In genomic region chr10:67119291-67119690, GRCm38 (mm10) we compare ENCODE assay signal across 16 mouse cellular contexts. TPM values are rescaled to one million over a fixed set of nuclear protein-coding genes. Genes with fewer than 3 reads are reported as not detected.
A peak's percentile ranks its signal among the peaks of the same experiment; 100 is the strongest.
DNase-seq lines count a peak whose midpoint lies in the region; ATAC-seq and TF ChIP-seq lines count a peak whose summit lies in the region.
"Had no signal": no experiment of that assay in that cellular context is flagged by ENCODE, and none has a peak within 500 bp of the region (broad histone marks: within the 10 kb centered on the region; RNA-seq: fewer than 3 reads in every experiment).

No protein-coding gene starts in this region.

- H3K4me1 ChIP-seq in heart, postnatal 0 days (ENCODE audit: control insufficient read depth, insufficient read depth), result peaks cover 48% of the 10 kb centered on the region
- peaks cover 57% of the 10 kb centered on the region for H3K4me1 ChIP-seq in heart, embryonic 10.5 days
- peaks cover 24% of the 10 kb centered on the region for H3K4me1 ChIP-seq in midbrain, embryonic 14.5 days (ENCODE audit: control insufficient read depth, insufficient read depth, low read length)
- peaks cover 29% of the 10 kb centered on the region for H3K4me1 ChIP-seq in midbrain, embryonic 10.5 days
- peaks cover 2% of the 10 kb centered on the region; the same call in 1 of the 2 replicates for H3K4me1 ChIP-seq in hindbrain, postnatal 0 days (ENCODE audit: insufficient read depth, low read length)

- TF ChIP-seq EP300 in heart, postnatal 0 days (IDR thresholded peaks at IDR 0.05; ENCODE audit: low read depth), result no peak

- no peak for TF ChIP-seq CTCF in heart, postnatal 0 days (IDR thresholded peaks at IDR 0.05; ENCODE audit: low read depth)
- TF ChIP-seq CTCF in hindbrain, postnatal 0 days (IDR thresholded peaks at IDR 0.05; ENCODE audit: low read depth), result no peak

- ATAC-seq in heart, postnatal 0 days (ENCODE audit: insufficient read depth, low read depth), result no peak
- 0 out of 2 replicates have a peak, but pooled peaks have one; percentile 41 for ATAC-seq in midbrain, embryonic 14.5 days (ENCODE audit: low FRiP score, low TSS enrichment)
- peak; percentile 9 for ATAC-seq in inflammation-experienced regulatory T-cells, adult 6 months
- peak; percentile 62 for ATAC-seq in megakaryocyte-erythroid progenitor cell, adult 5-6 weeks (replicated peaks; ENCODE audit: low FRiP score, low TSS enrichment, poor library complexity, severe bottlenecking)
- ATAC-seq in hindbrain, postnatal 0 days, result no peak

- H3K4me2 ChIP-seq in heart, postnatal 0 days (ENCODE audit: low read depth, low read length), result peak overlapping the region; percentile 19; the same call in 1 of the 2 replicates
- no peak overlapping the region for H3K4me2 ChIP-seq in midbrain, embryonic 14.5 days (ENCODE audit: low read length)
- H3K4me2 ChIP-seq in hindbrain, postnatal 0 days (ENCODE audit: low read depth, low read length), result no peak overlapping the region
- H3K4me2 ChIP-seq: heart, embryonic 11.5 days; hindbrain, embryonic 15.5 days; lung, embryonic 14.5 days had no signal

- DNase-seq in heart, postnatal 0 days (ENCODE audit: low spot score), result no peak
- no peak for DNase-seq in heart, embryonic 10.5 days (ENCODE audit: low spot score)
- no peak for DNase-seq in midbrain, embryonic 14.5 days
- DNase-seq in midbrain, embryonic 10.5 days (ENCODE audit: low spot score), result no peak
- DNase-seq in hindbrain, postnatal 0 days (ENCODE audit: low spot score), result no peak
- DNase-seq in thymus, postnatal 14 days, result no peak
- DNase-seq: adrenal gland, adult 8-10 months; cerebellum, adult 11-12 months; cerebellum, postnatal 25 days; gastrocnemius, postnatal 14 days; kidney, postnatal 10 days; lung, embryonic 14.5 days had no signal

- WGBS in heart, postnatal 0 days, result 44% methylated on average over 7 of the region's 7 CpGs
- WGBS in heart, embryonic 10.5 days, result 45% methylated on average over 7 of the region's 7 CpGs
- WGBS in midbrain, embryonic 14.5 days, result 78% methylated on average over 7 of the region's 7 CpGs
- 72% methylated on average over 7 of the region's 7 CpGs for WGBS in midbrain, embryonic 10.5 days
- WGBS in hindbrain, postnatal 0 days, result 71% methylated on average over 7 of the region's 7 CpGs

- no peak overlapping the region for H3K9ac ChIP-seq in heart, postnatal 0 days (replicated peaks; ENCODE audit: low read depth, low read length)
- no peak overlapping the region for H3K9ac ChIP-seq in midbrain, embryonic 14.5 days (replicated peaks; ENCODE audit: low read length)
- no peak overlapping the region for H3K9ac ChIP-seq in hindbrain, postnatal 0 days (replicated peaks; ENCODE audit: low read length)
- H3K9ac ChIP-seq: hindbrain, embryonic 15.5 days; lung, embryonic 14.5 days had no signal

- H3K36me3 ChIP-seq in heart, postnatal 0 days (replicated peaks; ENCODE audit: control insufficient read depth, insufficient read depth, low read length), result no peaks in the 10 kb centered on the region
- H3K36me3 ChIP-seq in heart, embryonic 10.5 days, result peaks cover 2% of the 10 kb centered on the region; the same call in 1 of the 2 replicates
- no peaks in the 10 kb centered on the region for H3K36me3 ChIP-seq in midbrain, embryonic 14.5 days (ENCODE audit: control insufficient read depth, insufficient read depth, low read length)
- peaks cover 4% of the 10 kb centered on the region; the same call in 1 of the 2 replicates for H3K36me3 ChIP-seq in midbrain, embryonic 10.5 days
- H3K36me3 ChIP-seq in hindbrain, postnatal 0 days (ENCODE audit: insufficient read depth, low read length), result no peaks in the 10 kb centered on the region
- H3K36me3 ChIP-seq: hindbrain, embryonic 15.5 days had no signal

- H3K4me3 ChIP-seq in heart, postnatal 0 days (ENCODE audit: low read depth, low read length), result no peak overlapping the region
- H3K4me3 ChIP-seq in heart, embryonic 10.5 days, result no peak overlapping the region
- H3K4me3 ChIP-seq in midbrain, embryonic 14.5 days (replicated peaks; ENCODE audit: low read depth, low read length), result no peak overlapping the region
- no peak overlapping the region for H3K4me3 ChIP-seq in midbrain, embryonic 10.5 days
- no peak overlapping the region for H3K4me3 ChIP-seq in hindbrain, postnatal 0 days (ENCODE audit: low read length)
- H3K4me3 ChIP-seq: hindbrain, embryonic 15.5 days had no signal

- no peaks in the 10 kb centered on the region for H3K9me3 ChIP-seq in heart, postnatal 0 days (replicated peaks; ENCODE audit: control insufficient read depth, low read length)
- H3K9me3 ChIP-seq in heart, embryonic 10.5 days, result no peaks in the 10 kb centered on the region
- H3K9me3 ChIP-seq in midbrain, embryonic 14.5 days (ENCODE audit: control insufficient read depth, low read length), result no peaks in the 10 kb centered on the region
- no peaks in the 10 kb centered on the region for H3K9me3 ChIP-seq in midbrain, embryonic 10.5 days (replicated peaks)
- no peaks in the 10 kb centered on the region for H3K9me3 ChIP-seq in hindbrain, postnatal 0 days (ENCODE audit: low read length)
- H3K9me3 ChIP-seq: hindbrain, embryonic 15.5 days had no signal

- H3K27ac ChIP-seq in heart, postnatal 0 days (ENCODE audit: low read depth), result 0 out of 2 replicates have a peak overlapping the region, but pooled peaks have one; percentile 22
- H3K27ac ChIP-seq in heart, embryonic 10.5 days, result no peak overlapping the region
- H3K27ac ChIP-seq in midbrain, embryonic 14.5 days (replicated peaks; ENCODE audit: low read depth, low read length), result no peak overlapping the region
- H3K27ac ChIP-seq in midbrain, embryonic 10.5 days (replicated peaks), result no peak overlapping the region
- H3K27ac ChIP-seq in hindbrain, postnatal 0 days, result no peak overlapping the region
- H3K27ac ChIP-seq: hindbrain, embryonic 15.5 days had no signal

- H3K27me3 ChIP-seq in heart, postnatal 0 days (ENCODE audit: control insufficient read depth, insufficient read depth, low read length), result no peaks in the 10 kb centered on the region
- H3K27me3 ChIP-seq in heart, embryonic 10.5 days (ENCODE audit: insufficient read depth, poor library complexity, severe bottlenecking), result no peaks in the 10 kb centered on the region
- H3K27me3 ChIP-seq in midbrain, embryonic 14.5 days (ENCODE audit: control insufficient read depth, insufficient read depth, low read length), result no peaks in the 10 kb centered on the region
- H3K27me3 ChIP-seq in midbrain, embryonic 10.5 days (ENCODE audit: low read depth, poor library complexity, severe bottlenecking), result no peaks in the 10 kb centered on the region
- H3K27me3 ChIP-seq in hindbrain, postnatal 0 days (ENCODE audit: insufficient read depth, low read length), result no peaks in the 10 kb centered on the region
- H3K27me3 ChIP-seq: hindbrain, embryonic 15.5 days had no signal

RNA-seq across cellular contexts. Expression of gene Reep3, which starts 22.5 kb away (rescaled TPM):
- 24.0 and 26.6 TPM in 2 replicates for total RNA-seq in heart, postnatal 0 days (2014; rRNA removed; ENCODE audit: low replicate concordance)
- polyA plus RNA-seq in heart, postnatal 0 days (2015; fragmentation: Nextera tagmentation; extraction: Ambion mirVana), result 25.6 and 26.8 TPM in 2 replicates
- 21.2 and 26.1 TPM in 2 replicates for polyA plus RNA-seq in heart, embryonic 10.5 days (2016; fragmentation: Nextera tagmentation; extraction: Ambion mirVana)
- 30.5 and 35.5 TPM in 2 replicates for polyA plus RNA-seq in midbrain, embryonic 14.5 days (2014; fragmentation: Nextera tagmentation; extraction: Ambion mirVana)
- polyA plus RNA-seq in midbrain, embryonic 10.5 days (2016; fragmentation: Nextera tagmentation; extraction: Ambion mirVana), result 31.7 and 36.7 TPM in 2 replicates
- polyA plus RNA-seq in inflammation-experienced regulatory T-cells, adult 6 months (2017; shearing (Covaris generic)), result 10 to 100 TPM; 16.5 to 25.6 (median 19.6) TPM
- 6.8 and 9.1 TPM in 2 replicates for total RNA-seq in megakaryocyte-erythroid progenitor cell, adult 5-6 weeks (2014; fragmentation: Nextera tagmentation)
- total RNA-seq in megakaryocyte-erythroid progenitor cell, adult 5-6 weeks (2017), result 3.6 and 6.3 TPM in 2 replicates
- total RNA-seq in hindbrain, postnatal 0 days (2014; rRNA removed), result 33.9 and 35.5 TPM in 2 replicates
- 36.2 and 37.5 TPM in 2 replicates for polyA plus RNA-seq in hindbrain, postnatal 0 days (2015; fragmentation: Nextera tagmentation; extraction: Ambion mirVana)

RNA-seq across cellular contexts. Expression of gene Jmjd1c, which starts 23.4 kb away (rescaled TPM):
- 42.4 and 55.3 TPM in 2 replicates for total RNA-seq in heart, postnatal 0 days (2014; rRNA removed; ENCODE audit: low replicate concordance)
- polyA plus RNA-seq in heart, postnatal 0 days (2015; fragmentation: Nextera tagmentation; extraction: Ambion mirVana), result 28.1 and 29.0 TPM in 2 replicates
- polyA plus RNA-seq in heart, embryonic 10.5 days (2016; fragmentation: Nextera tagmentation; extraction: Ambion mirVana), result 27.8 and 30.4 TPM in 2 replicates
- polyA plus RNA-seq in midbrain, embryonic 14.5 days (2014; fragmentation: Nextera tagmentation; extraction: Ambion mirVana), result 54.4 and 56.4 TPM in 2 replicates
- 27.1 and 28.4 TPM in 2 replicates for polyA plus RNA-seq in midbrain, embryonic 10.5 days (2016; fragmentation: Nextera tagmentation; extraction: Ambion mirVana)
- polyA plus RNA-seq in inflammation-experienced regulatory T-cells, adult 6 months (2017; shearing (Covaris generic)), result 10 to 100 TPM; 34.3 to 58.3 (median 45.7) TPM
- 163 and 165 TPM in 2 replicates for total RNA-seq in megakaryocyte-erythroid progenitor cell, adult 5-6 weeks (2014; fragmentation: Nextera tagmentation)
- 109 and 163 TPM in 2 replicates for total RNA-seq in megakaryocyte-erythroid progenitor cell, adult 5-6 weeks (2017)
- total RNA-seq in hindbrain, postnatal 0 days (2014; rRNA removed), result 53.7 and 54.1 TPM in 2 replicates
- 45.4 and 45.6 TPM in 2 replicates for polyA plus RNA-seq in hindbrain, postnatal 0 days (2015; fragmentation: Nextera tagmentation; extraction: Ambion mirVana)

Comparison
In these comparisons a context has a peak if more than half of its experiments do, and no peak if none do; other contexts are left out.
1. ATAC-seq: peak in midbrain, embryonic 14.5 days (single experiment), inflammation-experienced regulatory T-cells, adult 6 months (single experiment) and megakaryocyte-erythroid progenitor cell, adult 5-6 weeks (single experiment); none in heart, postnatal 0 days (single experiment) and hindbrain, postnatal 0 days (single experiment).